Mouse (Mus musculus) MEL (cell line): Measurements from ENCODE around the gene Ccm2. TPM values are rescaled to one million over a fixed set of nuclear protein-coding genes. Genes with fewer than 3 reads are reported as not detected.
A peak's percentile ranks its signal among the peaks of the same experiment; 100 is the strongest.

Source experiments
- DNase-seq: peaks from one replicate; pipeline ENCODE4 v3.0.0; 2011; ENCODE audit warnings: low read depth, low spot score
- H3K27ac ChIP-seq: 2 replicates; pipeline ENCODE4 v1.5.1; 2012; ENCODE audit warnings: low read depth, mild to moderate bottlenecking, control low read depth, low read length, moderate library complexity; ENCODE audit not compliant: control insufficient read depth
- H3K27me3 ChIP-seq, 2 experiments: fragments of 150-350 bp in 1 of 2; sonication (generic) in 1 of 2; 2 replicates each; pipeline ENCODE4 v1.6.1; 2012; ENCODE audit warnings: low read length in 2 of 2, mild to moderate bottlenecking in 2 of 2, improper control_type of control experiment in 1 of 2, moderate library complexity in 1 of 2; ENCODE audit not compliant: insufficient read depth in 2 of 2, control insufficient read depth in 1 of 2
- H3K36me3 ChIP-seq, 2 experiments: 2 replicates each; pipeline ENCODE4 v1.6.1; 2012 to 2014; ENCODE audit warnings: low read length in 2 of 2, improper control_type of control experiment in 1 of 2, inconsistent platforms in 1 of 2, mild to moderate bottlenecking in 1 of 2; ENCODE audit not compliant: insufficient read depth in 2 of 2, control insufficient read depth in 1 of 2
- H3K4me1 ChIP-seq, 2 experiments: fragments of 150-350 bp in 1 of 2; sonication (generic) in 1 of 2; 2 replicates each; pipeline ENCODE4 v1.6.1; 2012; ENCODE audit warnings: low read length in 2 of 2, improper control_type of control experiment in 1 of 2, mild to moderate bottlenecking in 1 of 2; ENCODE audit not compliant: insufficient read depth in 2 of 2, control insufficient read depth in 1 of 2
- H3K4me3 ChIP-seq, 2 experiments: fragments of 150-350 bp in 1 of 2; sonication (generic) in 1 of 2; 2 replicates each; pipeline ENCODE4 v1.5.1; 2012; ENCODE audit warnings: low read depth in 2 of 2, low read length in 2 of 2, mild to moderate bottlenecking in 2 of 2, moderate library complexity in 2 of 2, control low read depth in 1 of 2, improper control_type of control experiment in 1 of 2; ENCODE audit not compliant: control insufficient read depth in 1 of 2, insufficient read depth in 1 of 2
- H3K79me2 ChIP-seq: 2 replicates; pipeline ENCODE4 v1.6.1; 2012; ENCODE audit warnings: mild to moderate bottlenecking, low read length, moderate library complexity; ENCODE audit not compliant: control insufficient read depth, poor library complexity, insufficient read depth
- H3K9ac ChIP-seq: 2 replicates; pipeline ENCODE4 v1.6.1; 2012; ENCODE audit warnings: low read depth, mild to moderate bottlenecking, control low read depth, low read length, moderate library complexity; ENCODE audit not compliant: control insufficient read depth, poor library complexity, severe bottlenecking
- H3K9me3 ChIP-seq: fragments of 150-350 bp; sonication (generic); replicated peaks from 2 replicates; pipeline ENCODE4 v1.6.1; 2012; ENCODE audit warnings: mild to moderate bottlenecking, low read length, improper control_type of control experiment, moderate library complexity; ENCODE audit not compliant: insufficient read depth
- BHLHE40 ChIP-seq: IDR thresholded peaks from 2 replicates; pipeline ENCODE4 v1.6.1; 2012; ENCODE audit warnings: low read depth, mild to moderate bottlenecking, inconsistent platforms, low read length, improper control_type of control experiment, borderline replicate concordance
- CHD1 ChIP-seq: IDR thresholded peaks from 2 replicates; pipeline ENCODE4 v1.6.1; 2012; ENCODE audit warnings: low read depth, mild to moderate bottlenecking, inconsistent platforms, low read length, improper control_type of control experiment
- EP300 ChIP-seq, 2 experiments: IDR thresholded peaks; 2 replicates each; pipeline ENCODE4 v1.6.1; 2011; ENCODE audit warnings: improper control_type of control experiment in 2 of 2, low read length in 2 of 2, low read depth in 1 of 2, mild to moderate bottlenecking in 1 of 2
- ETS1 ChIP-seq: IDR thresholded peaks from 2 replicates; pipeline ENCODE4 v1.6.1; 2012; ENCODE audit warnings: low read depth, mild to moderate bottlenecking, inconsistent platforms, low read length, improper control_type of control experiment, moderate library complexity
- GATA1 ChIP-seq: IDR thresholded peaks from 2 replicates; pipeline ENCODE4 v1.6.1; 2011; ENCODE audit warnings: low read depth, low read length, improper control_type of control experiment
- JUND ChIP-seq: IDR thresholded peaks from 2 replicates; pipeline ENCODE4 v1.6.1; 2011; ENCODE audit warnings: low read depth, mild to moderate bottlenecking, improper control_type of control experiment, low read length
- MYB ChIP-seq: IDR thresholded peaks from 2 replicates; pipeline ENCODE4 v1.6.1; 2011; ENCODE audit warnings: mild to moderate bottlenecking, low read depth, low read length, improper control_type of control experiment
- MYC ChIP-seq: IDR thresholded peaks from 2 replicates; pipeline ENCODE4 v1.6.1; 2011; ENCODE audit warnings: low read depth, mild to moderate bottlenecking, low read length, improper control_type of control experiment, moderate library complexity
- NELFE ChIP-seq: IDR thresholded peaks from 2 replicates; pipeline ENCODE4 v1.6.1; 2011; ENCODE audit warnings: low read depth, low read length, improper control_type of control experiment
- POLR2A ChIP-seq, 2 experiments: IDR thresholded peaks; 2 replicates each; pipeline ENCODE4 v1.6.1; 2011 to 2012; ENCODE audit warnings: low read length in 2 of 2, mild to moderate bottlenecking in 2 of 2, control low read depth in 1 of 2, improper control_type of control experiment in 1 of 2, low read depth in 1 of 2, moderate library complexity in 1 of 2; ENCODE audit not compliant: control insufficient read depth in 1 of 2, insufficient read depth in 1 of 2, poor library complexity in 1 of 2
- POLR2AphosphoS5 ChIP-seq: IDR thresholded peaks from 2 replicates; pipeline ENCODE4 v1.6.1; 2012; ENCODE audit warnings: low read depth, borderline replicate concordance, mild to moderate bottlenecking, inconsistent platforms, low read length, moderate library complexity, mixed read lengths
- SIN3A ChIP-seq: IDR thresholded peaks from 2 replicates; pipeline ENCODE4 v1.6.1; 2012; ENCODE audit warnings: low read length, improper control_type of control experiment, inconsistent platforms
- TCF12 ChIP-seq: IDR thresholded peaks from 2 replicates; pipeline ENCODE4 v1.6.1; 2014; ENCODE audit warnings: low read depth, mild to moderate bottlenecking, inconsistent platforms, low read length, improper control_type of control experiment, moderate library complexity
- UBTF ChIP-seq: IDR thresholded peaks from 2 replicates; pipeline ENCODE4 v1.6.1; 2012; ENCODE audit warnings: low read depth, mild to moderate bottlenecking, inconsistent platforms, low read length, improper control_type of control experiment, moderate library complexity, borderline replicate concordance; ENCODE audit not compliant: insufficient read depth
- ZC3H11A ChIP-seq: IDR thresholded peaks from 2 replicates; pipeline ENCODE4 v1.6.1; 2012; ENCODE audit warnings: low read depth, mild to moderate bottlenecking, inconsistent platforms, low read length, improper control_type of control experiment
- ZKSCAN1 ChIP-seq: IDR thresholded peaks from 2 replicates; pipeline ENCODE4 v1.6.1; 2012; ENCODE audit warnings: low read depth, mild to moderate bottlenecking, inconsistent platforms, low read length, improper control_type of control experiment, moderate library complexity
- ZMIZ1 ChIP-seq: IDR thresholded peaks from 2 replicates; pipeline ENCODE4 v1.6.1; 2012; ENCODE audit warnings: low read depth, mild to moderate bottlenecking, inconsistent platforms, low read length, improper control_type of control experiment, moderate library complexity
- polyA plus RNA-seq, 2 experiments: library from polyadenylated mRNA; stranded (reverse) in 1 of 2; unstranded in 1 of 2; fragments of >175 nt in 1 of 2; fragments of >200 nt in 1 of 2; gene quantifications; 2 replicates each; pipeline versions ENCODE4 v1.2.1 to v1.2.4; 2012; ENCODE audit warnings: low replicate concordance in 2 of 2, low read depth in 1 of 2; ENCODE audit not compliant: insufficient read length in 2 of 2, insufficient read depth in 1 of 2, missing spikeins in 1 of 2
- total RNA-seq: library from RNA; depleted of rRNA; stranded (reverse); fragments of 300-350 nt; gene quantifications from 2 replicates; pipeline ENCODE4 v1.2.3, GENCODE M21; 2012

Ccm2 gene
- total and polyA plus RNA-seq, 3 experiments = 49.2 to 66.4 TPM; not detected in 1

DNA sequence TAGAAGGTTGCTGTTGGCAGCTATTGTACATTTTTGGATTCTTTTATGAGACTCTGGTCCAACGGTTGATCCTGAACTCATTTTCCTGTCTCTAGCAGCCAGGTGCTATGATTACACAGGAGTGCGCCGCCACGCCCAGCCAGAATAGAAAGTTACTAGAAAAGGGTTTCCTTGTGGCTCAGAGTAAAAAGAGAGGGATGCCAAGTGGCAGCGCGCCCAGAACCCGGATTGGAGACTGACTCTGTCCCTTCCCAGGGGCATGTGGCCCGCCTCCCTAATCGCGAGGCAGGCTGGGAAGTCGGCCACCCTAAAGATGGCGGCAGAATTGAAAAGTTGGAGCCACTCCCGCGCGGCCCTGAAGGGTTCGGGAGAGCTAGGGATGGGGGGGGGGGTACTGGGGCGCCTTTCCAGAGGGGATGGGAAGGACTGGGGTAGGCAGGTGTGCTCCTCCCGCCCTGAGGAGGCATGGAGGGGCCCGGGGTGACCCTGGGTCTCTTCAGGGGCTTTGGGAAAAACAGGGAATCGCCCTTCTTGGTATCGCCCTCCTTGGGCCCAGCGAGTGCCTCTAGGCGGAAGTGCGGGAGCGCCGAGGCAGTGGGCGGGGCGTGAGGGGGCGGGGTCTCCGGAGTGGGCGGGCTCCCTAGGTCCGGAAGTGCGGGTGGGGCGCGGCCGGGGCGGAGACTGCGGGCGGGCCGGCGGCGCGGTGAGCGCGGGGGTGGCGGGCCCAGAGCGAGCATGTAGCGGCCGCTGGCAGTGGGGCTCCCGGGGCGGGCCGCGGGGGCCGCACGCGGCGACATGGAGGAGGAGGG is at the start of gene Ccm2 (continued):
- TF ChIP-seq JUND (no peak), POLR2A (IDR thresholded peaks at IDR 0.05; ENCODE audit: control insufficient read depth in 1 of 2, insufficient read depth in 1 of 2, low read depth in 1 of 2, low read length in 2 of 2, poor library complexity in 1 of 2) (peak; percentile 94 to 98), TCF12 (peak; percentile 75; the same call in 1 of the 2 replicates), ETS1 (peak; percentile 70), ZMIZ1 (no peak; the same call in 1 of the 2 replicates)

DNA sequence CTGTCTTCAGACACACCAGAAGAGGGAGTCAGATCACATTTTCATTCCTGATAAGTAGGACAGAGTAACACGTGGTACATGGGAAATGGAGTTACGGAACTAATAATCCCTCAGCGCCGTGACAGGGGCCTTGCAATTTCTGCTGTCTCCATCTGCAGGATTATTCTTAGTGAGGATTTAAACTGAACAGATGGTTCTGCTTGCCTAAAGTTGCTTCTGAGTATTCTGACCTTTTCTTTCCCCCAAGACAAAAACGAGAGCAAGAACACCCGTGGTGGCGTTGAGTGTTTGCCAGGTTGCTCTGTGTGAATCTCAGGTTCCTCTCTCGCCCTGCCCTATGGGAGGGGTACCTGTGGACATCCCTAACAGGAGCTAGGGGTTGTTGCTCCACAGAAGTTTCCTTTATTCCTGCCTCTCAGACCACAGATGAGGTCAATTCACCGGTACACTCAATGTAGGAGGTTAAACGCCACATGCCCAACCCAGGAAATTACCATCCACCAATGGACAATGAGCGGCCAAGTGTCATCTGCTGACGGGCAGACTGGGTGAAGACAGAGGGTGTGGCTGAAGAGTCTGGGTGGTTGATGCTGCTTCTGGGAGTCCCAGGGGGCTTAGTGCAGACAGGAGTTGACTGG is 49.3 kb upstream of the Ccm2 start:
- Histone ChIP-seq H3K27me3 (peaks cover 0 to 1% of the 10 kb centered on the region in 2 experiments; a peak in 2 of 4 replicates), H3K9me3 (no peaks in the 10 kb centered on the region), H3K79me2 (no peaks in the 10 kb centered on the region), H3K36me3 (no peaks in the 10 kb centered on the region), H3K9ac (no peak overlapping the region), H3K4me3 (no peak overlapping the region), H3K27ac (no peak overlapping the region), H3K4me1 (no peaks in the 10 kb centered on the region)
- TF ChIP-seq BHLHE40 (no peak), ZMIZ1 (no peak), MYB (no peak), TCF12 (no peak), EP300 (IDR thresholded peaks at IDR 0.05; ENCODE audit: low read depth in 1 of 2, low read length in 2 of 2) (no peak), CHD1 (no peak), POLR2AphosphoS5 (no peak), NELFE (no peak), UBTF (no peak), ZC3H11A (no peak), MYC (no peak), SIN3A (no peak), GATA1 (no peak)
- no peak for DNase-seq

DNA sequence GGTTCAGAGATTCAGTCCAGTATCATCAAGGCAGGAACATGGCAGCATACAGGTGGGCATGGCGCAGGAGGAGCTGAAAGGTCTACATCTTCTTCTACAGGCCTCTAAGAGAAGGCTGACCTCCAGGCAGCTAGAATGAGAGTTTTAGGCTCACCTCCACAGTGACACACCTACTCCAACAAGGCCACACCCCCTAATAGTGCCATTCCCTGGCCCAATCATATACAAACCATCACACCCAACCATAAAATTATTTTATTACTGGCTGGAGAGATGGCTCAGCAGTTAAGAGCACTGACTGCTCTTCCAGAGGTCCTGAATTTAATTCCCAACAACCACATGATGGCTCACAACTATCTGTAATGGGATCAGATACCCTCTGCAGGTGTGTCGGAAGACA is 44.2 kb upstream of the Ccm2 start:
- Histone ChIP-seq H3K79me2 (no peaks in the 10 kb centered on the region), H3K9ac (no peak overlapping the region), H3K27me3 (peaks cover 0 to 1% of the 10 kb centered on the region in 2 experiments; a peak in 2 of 4 replicates), H3K27ac (no peak overlapping the region), H3K4me3 (no peak overlapping the region), H3K9me3 (no peaks in the 10 kb centered on the region), H3K4me1 (no peaks in the 10 kb centered on the region), H3K36me3 (no peaks in the 10 kb centered on the region)
- DNase-seq = no peak
- TF ChIP-seq ZKSCAN1 (no peak), ZMIZ1 (no peak), SIN3A (no peak)
